Mouse (Mus musculus): Measurements from ENCODE around the gene Gstp2.
"Not testable (repeated sequence)": the region's sequence is repeated elsewhere in the genome, so short reads cannot be mapped to it uniquely, and the experiment has no call there.

Gstp2 gene

DNA sequence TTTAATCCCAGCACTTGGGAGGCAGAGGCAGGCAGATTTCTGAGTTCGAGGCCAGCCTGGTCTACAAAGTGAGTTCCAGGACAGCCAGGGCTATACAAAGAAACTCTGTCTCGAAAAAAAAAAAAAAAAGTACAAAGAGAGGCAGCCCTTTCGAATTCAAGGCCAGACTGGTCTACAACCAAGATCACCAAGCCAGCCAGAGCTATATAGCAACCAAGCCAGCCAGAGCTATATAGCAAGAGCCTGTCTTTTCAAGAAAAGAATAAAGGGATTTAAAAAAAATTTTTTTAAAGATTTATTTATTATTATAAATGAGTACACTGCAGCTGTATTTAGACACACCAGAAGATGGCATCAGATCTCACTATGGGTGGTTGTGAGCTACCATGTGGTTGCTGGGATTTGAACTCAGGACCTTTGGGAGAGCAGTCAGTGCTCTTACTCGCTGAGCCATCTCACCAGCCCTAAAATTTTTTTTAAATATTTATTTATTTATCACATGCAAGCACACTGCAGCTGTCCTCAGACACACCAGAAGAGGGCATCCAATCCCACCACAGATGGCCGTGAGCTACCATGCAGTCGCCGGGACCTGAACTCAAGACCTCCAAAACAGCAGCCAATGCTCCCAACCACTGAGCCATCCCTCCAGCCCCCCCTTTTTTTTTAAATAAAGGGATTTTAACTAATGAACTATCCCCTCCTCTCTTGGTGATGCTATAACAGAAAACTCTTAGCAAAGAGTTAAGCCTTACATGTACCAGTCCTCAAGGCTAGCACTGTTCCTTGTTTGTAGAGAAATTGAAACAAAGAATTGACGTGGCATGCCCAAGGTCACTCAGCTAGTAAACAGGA is 14.4 kb upstream of the Gstp2 start:
- DNase-seq (ENCODE audit: low read depth, low spot score): not testable (repeated sequence)

DNA sequence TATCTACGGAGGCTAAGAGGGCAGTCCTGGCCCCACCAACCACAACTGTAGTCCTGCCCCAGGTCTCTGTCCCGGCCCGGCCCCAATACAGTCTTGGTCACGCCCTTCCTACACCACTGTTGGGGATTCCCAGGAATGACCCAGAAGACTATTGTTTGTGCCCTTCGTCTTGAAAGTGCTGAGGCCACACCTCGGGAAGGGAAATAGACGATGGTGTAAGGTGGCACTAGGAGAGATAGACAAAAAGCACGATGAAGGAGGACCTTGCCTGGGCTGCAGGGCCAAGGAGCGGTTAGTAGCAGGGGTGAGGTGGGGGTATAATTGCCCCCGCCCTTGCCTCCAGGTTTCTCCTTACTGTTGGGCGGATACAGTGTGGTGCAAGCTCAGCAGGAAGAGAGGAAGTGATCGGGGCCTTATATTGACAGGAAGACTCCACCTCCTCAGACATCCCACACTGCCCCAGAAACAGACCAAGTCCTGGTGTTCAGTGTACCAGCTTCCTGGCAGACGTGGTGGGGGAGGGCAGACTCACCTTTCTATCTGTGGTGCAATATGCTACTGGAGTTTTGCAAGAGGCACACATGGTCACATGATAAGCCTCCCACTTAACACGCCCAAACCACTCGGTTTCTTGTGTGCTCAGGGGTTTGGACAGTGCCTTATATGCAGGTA is 13.4 kb upstream of the Gstp2 start, which contains the start of gene Gstp3:
Gene Gstp3 (minus strand): TSS at position 501 of the 672 bp plus-strand sequence.
- Histone ChIP-seq H3K36me3 (ENCODE audit: control insufficient read depth, insufficient read depth, low read length, poor library complexity, severe bottlenecking) (no peaks in the 10 kb centered on the region), H3K27me3 (ENCODE audit: control insufficient read depth, insufficient read depth, low read length, poor library complexity, severe bottlenecking) (no peaks in the 10 kb centered on the region)
- DNase-seq (ENCODE audit: low read depth, low spot score): no peak

More for the DNA sequence above, 14.4 kb upstream of the Gstp2 start:
- H3K36me3 ChIP-seq (ENCODE audit: control insufficient read depth, insufficient read depth, low read length, poor library complexity, severe bottlenecking); H3K27me3 ChIP-seq (ENCODE audit: control insufficient read depth, insufficient read depth, low read length, poor library complexity, severe bottlenecking): not testable (repeated sequence)

- no peak for DNase-seq (ENCODE audit: low read depth, low spot score)
- Histone ChIP-seq H3K27me3 (ENCODE audit: control insufficient read depth, insufficient read depth, low read length, poor library complexity, severe bottlenecking) (no peaks in the 10 kb centered on the region), H3K36me3 (ENCODE audit: control insufficient read depth, insufficient read depth, low read length, poor library complexity, severe bottlenecking) (no peaks in the 10 kb centered on the region)
Observed at GRCm38 (mm10) chr19:4058581-4058980, 12.8 kb upstream of the Gstp2 start.

- no peak for DNase-seq (ENCODE audit: low read depth, low spot score)
- no peaks in the 10 kb centered on the region for H3K36me3 ChIP-seq (ENCODE audit: control insufficient read depth, insufficient read depth, low read length, poor library complexity, severe bottlenecking)
- no peaks in the 10 kb centered on the region for H3K27me3 ChIP-seq (ENCODE audit: control insufficient read depth, insufficient read depth, low read length, poor library complexity, severe bottlenecking)
Observed at GRCm38 (mm10) chr19:4057962-4058361, 12.1 kb upstream of the Gstp2 start.

DNA sequence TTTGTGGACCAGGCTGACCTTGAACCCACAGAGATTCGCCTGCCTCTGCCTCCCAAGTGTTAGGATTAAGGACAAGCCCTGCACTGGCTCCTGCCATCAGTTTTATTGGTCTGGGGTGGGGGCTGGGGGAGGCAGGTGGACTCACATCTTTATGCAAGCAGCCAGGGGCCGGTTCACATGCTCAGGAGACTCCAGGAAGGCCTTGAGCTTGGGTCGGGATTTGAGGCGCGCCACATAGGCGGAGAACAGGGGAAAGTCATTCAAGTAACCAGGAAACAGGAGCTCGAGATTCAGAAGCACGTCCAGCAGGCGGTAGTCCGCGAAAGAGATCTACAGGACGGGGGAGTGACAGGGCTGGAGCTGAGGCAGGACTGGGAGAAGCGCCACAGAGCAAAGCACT is 11.6 kb upstream of the Gstp2 start:
- no peaks in the 10 kb centered on the region for H3K36me3 ChIP-seq (ENCODE audit: control insufficient read depth, insufficient read depth, low read length, poor library complexity, severe bottlenecking)
- DNase-seq (ENCODE audit: low read depth, low spot score): no peak

DNA sequence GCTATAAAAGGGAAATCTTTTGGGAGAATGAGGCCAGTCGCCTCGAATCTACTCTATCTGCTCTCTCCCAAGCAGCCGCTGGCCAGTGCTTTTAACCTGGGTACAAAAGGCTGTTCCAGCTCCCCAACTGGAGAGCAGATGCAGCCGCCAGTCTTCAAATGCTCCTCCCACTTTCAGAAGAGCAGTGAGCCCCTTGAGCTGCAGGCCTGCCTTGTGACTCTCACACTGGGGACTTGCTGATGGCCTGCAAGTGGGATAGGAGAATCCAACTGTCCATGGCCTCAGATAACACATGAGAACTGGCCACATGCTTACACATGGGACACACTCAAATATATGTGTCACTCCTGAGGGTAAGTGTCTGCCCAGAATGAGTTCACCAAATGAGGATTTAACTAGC is 10.9 kb upstream of the Gstp2 start:
- DNase-seq (ENCODE audit: low read depth, low spot score): no peak
- no peaks in the 10 kb centered on the region for H3K27me3 ChIP-seq (ENCODE audit: control insufficient read depth, insufficient read depth, low read length, poor library complexity, severe bottlenecking)
- no peaks in the 10 kb centered on the region for H3K36me3 ChIP-seq (ENCODE audit: control insufficient read depth, insufficient read depth, low read length, poor library complexity, severe bottlenecking)

More for the DNA sequence above, 11.6 kb upstream of the Gstp2 start:
- H3K27me3 ChIP-seq (ENCODE audit: control insufficient read depth, insufficient read depth, low read length, poor library complexity, severe bottlenecking): no peaks in the 10 kb centered on the region

DNA sequence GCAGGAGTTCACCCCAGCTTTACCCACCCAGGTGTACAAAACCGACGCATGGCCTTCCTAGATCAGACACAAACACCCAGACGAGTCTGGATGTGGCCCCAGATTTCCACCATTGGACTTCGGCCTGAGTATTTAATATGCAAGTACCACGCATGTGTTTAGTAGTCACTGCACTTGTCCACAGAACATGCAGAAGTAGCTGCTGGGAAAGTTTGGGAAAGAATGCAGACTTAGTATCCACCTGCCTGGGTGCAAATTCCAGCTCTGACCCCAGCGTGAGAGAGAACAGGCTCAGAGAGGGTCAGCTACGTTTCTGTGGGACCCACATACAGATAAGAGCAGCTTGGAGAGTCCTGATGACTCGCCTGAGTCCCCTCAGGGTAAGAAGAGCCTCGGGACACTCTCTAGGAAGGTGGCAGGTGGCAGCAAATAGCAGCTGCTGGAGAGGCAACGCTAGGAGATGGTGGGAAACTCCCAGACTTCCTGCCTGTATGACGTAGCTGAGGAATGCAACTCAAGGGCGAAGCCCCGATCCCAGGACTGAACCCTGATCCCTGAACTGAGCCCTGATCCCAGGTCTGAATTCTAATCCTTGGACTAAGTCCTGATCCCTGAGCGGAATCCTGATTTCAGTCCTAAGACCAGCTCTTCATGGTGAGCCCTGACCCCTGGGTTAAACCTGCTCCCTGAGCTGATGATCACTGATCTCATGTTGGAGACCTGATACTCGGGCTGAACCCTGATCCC is 10.3 kb upstream of the Gstp2 start:
- DNase-seq (ENCODE audit: low read depth, low spot score): no peak
- Histone ChIP-seq H3K36me3 (ENCODE audit: control insufficient read depth, insufficient read depth, low read length, poor library complexity, severe bottlenecking) (no peaks in the 10 kb centered on the region), H3K27me3 (ENCODE audit: control insufficient read depth, insufficient read depth, low read length, poor library complexity, severe bottlenecking) (no peaks in the 10 kb centered on the region)

DNA sequence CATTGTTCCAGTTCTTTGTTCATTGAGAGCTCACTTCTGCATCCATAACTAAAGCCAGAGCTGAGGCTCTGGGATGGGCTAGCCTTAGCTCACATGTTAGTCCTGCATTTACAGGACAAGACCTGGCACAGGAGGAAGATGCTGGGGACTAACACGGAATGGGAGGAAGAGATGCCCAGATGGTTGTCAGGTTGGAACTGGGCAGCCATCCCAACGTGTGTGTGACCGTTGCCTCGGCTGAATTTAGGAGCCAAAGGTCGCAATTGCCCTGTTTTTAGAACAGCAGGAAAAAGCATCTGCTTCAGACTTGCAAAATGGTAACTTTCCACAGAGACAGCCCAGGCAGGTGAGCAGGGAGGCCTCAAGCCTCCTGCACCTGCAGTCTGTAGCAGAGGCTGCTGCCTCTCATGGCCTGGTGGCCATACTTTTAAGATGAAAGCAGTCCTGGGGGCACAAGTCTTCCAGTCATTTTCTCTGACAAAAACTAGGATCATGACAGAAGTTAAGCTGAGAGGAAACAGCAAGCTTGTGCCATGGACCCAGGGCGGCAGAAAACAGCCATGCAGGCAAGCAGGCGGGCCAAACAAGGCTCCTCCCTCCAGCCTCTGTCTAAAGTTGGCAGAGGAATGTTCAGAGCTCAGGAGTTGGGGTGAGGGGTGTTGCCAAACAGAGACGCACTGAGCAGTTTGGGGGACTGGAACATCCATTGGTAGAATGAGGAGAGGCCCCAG is 9.6 kb upstream of the Gstp2 start:
- no peak for DNase-seq (ENCODE audit: low read depth, low spot score)
- H3K36me3 ChIP-seq (ENCODE audit: control insufficient read depth, insufficient read depth, low read length, poor library complexity, severe bottlenecking): no peaks in the 10 kb centered on the region
- no peaks in the 10 kb centered on the region for H3K27me3 ChIP-seq (ENCODE audit: control insufficient read depth, insufficient read depth, low read length, poor library complexity, severe bottlenecking)

DNA sequence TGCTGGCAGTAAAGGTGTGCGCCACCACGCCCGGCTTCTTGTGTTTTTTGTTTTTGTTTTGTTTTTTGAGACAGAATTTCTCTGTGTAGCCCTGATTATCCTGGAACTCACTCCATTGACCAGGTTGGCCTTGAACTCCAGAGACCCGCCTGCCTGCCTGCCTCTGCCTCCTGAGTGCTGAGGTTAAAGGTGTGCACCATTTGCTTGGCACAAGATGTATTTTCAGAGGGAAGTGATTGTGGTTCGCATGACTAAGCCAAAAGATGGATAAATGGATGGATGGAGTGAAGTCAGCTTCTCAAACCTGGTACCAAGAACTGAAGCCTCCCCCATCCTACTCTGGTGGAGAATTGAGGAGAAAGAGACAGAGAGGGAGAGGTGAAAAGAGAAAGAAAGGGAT is 8.8 kb upstream of the Gstp2 start:
- Histone ChIP-seq H3K36me3 (ENCODE audit: control insufficient read depth, insufficient read depth, low read length, poor library complexity, severe bottlenecking) (no peaks in the 10 kb centered on the region), H3K27me3 (ENCODE audit: control insufficient read depth, insufficient read depth, low read length, poor library complexity, severe bottlenecking) (no peaks in the 10 kb centered on the region)
- no peak for DNase-seq (ENCODE audit: low read depth, low spot score)

DNA sequence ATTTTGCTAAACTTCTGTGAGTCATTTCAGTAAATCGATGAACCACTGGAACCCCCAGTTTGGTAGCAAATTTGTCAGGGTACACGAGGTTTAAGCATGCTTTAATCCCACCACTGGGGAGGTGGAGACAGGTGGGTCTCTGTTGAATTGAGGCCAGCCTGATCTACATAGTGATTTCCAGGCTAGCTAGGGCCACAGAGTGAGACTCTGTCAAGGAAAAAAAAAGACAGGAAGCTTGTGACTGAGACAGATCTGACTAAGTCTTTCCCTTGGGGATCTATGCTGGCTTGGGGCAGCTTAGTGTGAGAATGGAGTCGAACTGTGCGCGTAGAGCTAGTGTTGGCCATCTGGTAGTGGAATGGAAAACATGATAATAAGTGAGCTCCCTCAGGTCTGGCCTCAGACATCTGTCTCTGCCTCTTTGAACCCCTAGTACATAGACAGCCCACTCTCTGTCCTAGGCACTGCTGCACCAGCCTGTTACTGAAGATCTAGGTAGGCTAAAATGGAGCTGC is 6.8 kb upstream of the Gstp2 start:
- H3K36me3 ChIP-seq (ENCODE audit: control insufficient read depth, insufficient read depth, low read length, poor library complexity, severe bottlenecking): no peaks in the 10 kb centered on the region
- DNase-seq (ENCODE audit: low read depth, low spot score): peak; percentile 25

GRCm38 (mm10) chr19:4051741-4052515 is 6.1 kb upstream of the Gstp2 start:
- DNase-seq (ENCODE audit: low read depth, low spot score): peak; percentile 81
- Histone ChIP-seq H3K36me3 (ENCODE audit: control insufficient read depth, insufficient read depth, low read length, poor library complexity, severe bottlenecking) (no peaks in the 10 kb centered on the region), H3K27me3 (ENCODE audit: control insufficient read depth, insufficient read depth, low read length, poor library complexity, severe bottlenecking) (no peaks in the 10 kb centered on the region)

More for the DNA sequence above, 6.8 kb upstream of the Gstp2 start:
- no peaks in the 10 kb centered on the region for H3K27me3 ChIP-seq (ENCODE audit: control insufficient read depth, insufficient read depth, low read length, poor library complexity, severe bottlenecking)

DNA sequence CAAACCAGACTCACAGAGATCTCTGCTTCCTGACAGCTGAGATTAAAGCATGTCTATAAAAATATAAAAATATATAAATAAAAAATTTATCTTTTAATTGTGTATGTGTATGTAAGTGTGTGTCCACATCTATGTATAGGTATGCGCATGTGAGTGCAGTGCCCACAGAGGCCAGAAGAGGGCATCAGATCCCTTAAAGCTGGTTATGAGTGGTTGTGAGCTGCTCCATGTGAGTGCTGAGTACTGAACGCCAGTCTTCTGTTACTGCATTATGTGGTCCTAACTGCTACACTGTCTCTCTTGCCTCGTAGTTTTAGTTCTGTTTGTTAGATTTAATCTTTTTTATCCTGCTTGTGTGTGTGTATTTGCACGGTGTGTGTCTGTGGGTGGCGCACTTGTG is 5.2 kb upstream of the Gstp2 start:
- Histone ChIP-seq H3K27me3 (ENCODE audit: control insufficient read depth, insufficient read depth, low read length, poor library complexity, severe bottlenecking) (no peaks in the 10 kb centered on the region), H3K36me3 (ENCODE audit: control insufficient read depth, insufficient read depth, low read length, poor library complexity, severe bottlenecking) (no peaks in the 10 kb centered on the region)
- DNase-seq (ENCODE audit: low read depth, low spot score): peak; percentile 31

DNA sequence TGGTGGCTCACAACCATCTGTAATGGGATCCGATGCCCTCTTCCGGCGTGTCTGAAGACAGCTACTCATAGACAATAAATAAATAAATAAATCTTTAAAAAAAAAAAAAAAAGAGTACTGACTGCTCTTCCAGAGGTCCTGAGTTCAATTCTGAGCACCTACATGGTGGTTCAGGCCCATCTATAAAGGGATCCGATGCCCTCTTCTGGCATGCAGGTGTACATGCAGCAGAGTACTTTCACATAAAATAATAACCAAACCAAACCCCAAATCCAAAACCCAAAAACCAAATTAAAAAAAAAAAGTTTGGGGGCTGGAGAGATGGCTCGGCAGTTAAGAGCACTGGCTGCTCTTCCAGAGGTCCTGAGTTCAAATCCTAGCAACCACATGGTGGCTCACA is 3.2 kb upstream of the Gstp2 start:
- not testable (repeated sequence) for H3K27me3 ChIP-seq (ENCODE audit: control insufficient read depth, insufficient read depth, low read length, poor library complexity, severe bottlenecking); DNase-seq (ENCODE audit: low read depth, low spot score); H3K36me3 ChIP-seq (ENCODE audit: control insufficient read depth, insufficient read depth, low read length, poor library complexity, severe bottlenecking)

DNA sequence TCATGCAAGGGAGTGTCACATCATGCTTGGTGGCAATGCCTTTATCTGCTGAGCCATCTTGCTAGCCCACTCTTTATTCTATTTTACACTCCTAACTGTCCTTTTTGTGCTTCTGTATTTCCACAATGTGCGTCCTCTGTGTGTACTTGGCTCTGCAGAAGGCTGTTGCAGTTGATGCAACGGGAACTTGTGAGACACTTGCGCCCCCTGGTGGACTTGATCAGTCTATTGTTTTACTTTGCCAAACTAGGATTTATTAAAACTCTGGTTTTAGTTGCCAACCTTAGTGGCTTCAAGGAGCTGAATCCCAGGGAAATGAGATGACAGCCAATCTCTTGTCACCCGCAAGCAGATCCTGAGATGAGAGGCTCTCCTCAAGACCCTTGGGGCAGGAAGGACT is 2.0 kb upstream of the Gstp2 start:
- Histone ChIP-seq H3K27me3 (ENCODE audit: control insufficient read depth, insufficient read depth, low read length, poor library complexity, severe bottlenecking) (no peaks in the 10 kb centered on the region), H3K36me3 (ENCODE audit: control insufficient read depth, insufficient read depth, low read length, poor library complexity, severe bottlenecking) (no peaks in the 10 kb centered on the region)
- peak; percentile 92 for DNase-seq (ENCODE audit: low read depth, low spot score)
